ENCODE assay signal across 7 mouse cellular contexts in the genomic region with DNA sequence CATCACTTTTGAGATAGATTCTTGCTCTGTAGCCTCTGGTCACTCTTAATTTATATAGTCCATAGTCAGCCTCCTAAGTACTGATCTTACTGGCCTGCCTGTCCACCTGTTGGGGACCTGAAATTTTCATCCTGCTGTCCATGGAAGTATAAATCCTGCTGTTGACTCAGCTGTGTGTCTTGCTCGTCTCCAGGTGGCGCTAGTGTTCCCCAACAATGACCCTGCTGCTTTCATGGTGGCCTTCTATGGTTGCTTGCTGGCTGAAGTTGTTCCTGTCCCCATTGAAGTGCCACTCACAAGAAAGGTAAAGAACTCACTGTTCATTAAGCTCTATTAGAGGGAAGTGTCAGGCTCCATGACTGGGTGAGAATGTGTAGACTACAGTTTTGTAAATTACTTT.
DNase-seq lines count a peak whose midpoint lies in the region; TF ChIP-seq lines count a peak whose summit lies in the region.

No protein-coding gene starts in this region.

- no peak overlapping the region for H3K27ac ChIP-seq in ES-Bruce4 (ENCODE audit: insufficient read depth, low read length)

- no peaks in the 10 kb centered on the region for H3K4me1 ChIP-seq in ES-Bruce4 (ENCODE audit: control insufficient read depth, insufficient read depth, low read length)

- no peak for TF ChIP-seq EP300 in ES-Bruce4 (IDR thresholded peaks at IDR 0.05; ENCODE audit: insufficient read depth, low read depth, low read length)

- H3K9ac ChIP-seq in ES-Bruce4 (ENCODE audit: low read depth, poor library complexity, severe bottlenecking), result no peak overlapping the region

- peak; percentile 81 for TF ChIP-seq CTCF in ES-Bruce4 (IDR thresholded peaks at IDR 0.05; ENCODE audit: low read depth, low read length)

- no peaks in the 10 kb centered on the region for H3K9me3 ChIP-seq in ES-Bruce4 (replicated peaks; ENCODE audit: control insufficient read depth, insufficient read depth, low read length, poor library complexity, severe bottlenecking)

- TF ChIP-seq POLR2A in ES-Bruce4 (IDR thresholded peaks at IDR 0.05; ENCODE audit: insufficient read depth, low read length), result no peak

- intact Hi-C loops in left cerebral cortex, postnatal 14 days (cut with DNase I), result no loop called here

- H3K4me3 ChIP-seq in ES-Bruce4 (ENCODE audit: low read depth, low read length), result no peak overlapping the region

- H3K36me3 ChIP-seq in ES-Bruce4 (ENCODE audit: control insufficient read depth, insufficient read depth, low read length, poor library complexity, severe bottlenecking), result no peaks in the 10 kb centered on the region

- DNase-seq in layer of hippocampus, postnatal 10 days (ENCODE audit: low spot score in 2 of 2), result peak; percentile 25 to 43
- no peak for DNase-seq in layer of hippocampus, postnatal 36 days
- peak; percentile 51 for DNase-seq in adrenal gland, adult 2 months
- DNase-seq in induced T-regulatory cell, adult 2 months (ENCODE audit: low read depth), result peak; percentile 61
- DNase-seq in naive thymus-derived CD4-positive, alpha-beta T cell, adult 2 months (ENCODE audit: low read depth), result peak; percentile 55
- no peak for DNase-seq in left cerebral cortex, postnatal 14 days (ENCODE audit: low spot score in 2 of 2)

- no peaks in the 10 kb centered on the region for H3K27me3 ChIP-seq in ES-Bruce4 (ENCODE audit: control insufficient read depth, insufficient read depth, low read length, poor library complexity, severe bottlenecking)

Comparison
In these comparisons a context has a peak if more than half of its experiments do, and no peak if none do; other contexts are left out.
1. DNase-seq: peak in layer of hippocampus, postnatal 10 days (2 of 2), adrenal gland, adult 2 months (single experiment), induced T-regulatory cell, adult 2 months (single experiment) and naive thymus-derived CD4-positive, alpha-beta T cell, adult 2 months (single experiment); none in layer of hippocampus, postnatal 36 days (0 of 2) and left cerebral cortex, postnatal 14 days (0 of 2).